Mouse (Mus musculus) gastrocnemius, postnatal 25 days (tissue): ENCODE measurements at regions not wholly inside any gene's neighbourhood (a gene's known extent, or its start where the extent isn't known, plus 50 kb on each side); places are given as distances from the start of the nearest gene placed in this dataset.

Source experiments
- DNase-seq: peaks from one replicate; pipeline ENCODE4 v3.0.0; 2022

GRCm38 (mm10) chr13:46350075-46350747, 68.0 kb upstream of the Rbm24 start:
- peak; percentile 68 for DNase-seq

GRCm38 (mm10) chr13:46355306-46355705, 62.9 kb upstream of the Rbm24 start:
- DNase-seq, result no peak

- DNase-seq, result no peak
Measured at GRCm38 (mm10) chr13:46355975-46356374, 62.3 kb upstream of the Rbm24 start.

GRCm38 (mm10) chr13:46357037-46357436, 61.2 kb upstream of the Rbm24 start:
- DNase-seq, result no peak

- DNase-seq, result no peak
Measured at GRCm38 (mm10) chr13:46360495-46361120, 57.6 kb upstream of the Rbm24 start.

GRCm38 (mm10) chr13:46363456-46364201, 54.6 kb upstream of the Rbm24 start:
- no peak for DNase-seq

GRCm38 (mm10) chr13:46364202-46364912, 53.9 kb upstream of the Rbm24 start:
- no peak for DNase-seq

- DNase-seq, result no peak
Measured at GRCm38 (mm10) chr13:46365292-46365691, 52.9 kb upstream of the Rbm24 start.
